Mouse (Mus musculus): ENCODE results near the gene Cldn14.

Gene Cldn14

GRCm38 (mm10) chr16:93913881-93914576 lies 94.6 kb downstream of the Cldn14 start:
- in situ Hi-C loops (cut with MseI, MboI), result no loop called here

- in situ Hi-C loops (cut with MseI, MboI), result no loop called here
Observed at GRCm38 (mm10) chr16:93912808-93913207, 95.8 kb downstream of the Cldn14 start.

GRCm38 (mm10) chr16:93912158-93912557 lies 96.5 kb downstream of the Cldn14 start:
- in situ Hi-C loops (cut with MseI, MboI), result no loop called here

GRCm38 (mm10) chr16:93910735-93911665 lies 97.6 kb downstream of the Cldn14 start:
- in situ Hi-C loops (cut with MseI, MboI), result no loop called here

- in situ Hi-C loops (cut with MseI, MboI), result no loop called here
Observed at GRCm38 (mm10) chr16:93909936-93910335, 98.7 kb downstream of the Cldn14 start.

- in situ Hi-C loops (cut with MseI, MboI), result no loop called here
Observed at GRCm38 (mm10) chr16:93908196-93908595, 100.4 kb downstream of the Cldn14 start.

GRCm38 (mm10) chr16:93907761-93908160 lies 100.9 kb downstream of the Cldn14 start:
- in situ Hi-C loops (cut with MseI, MboI), result no loop called here

- in situ Hi-C loops (cut with MseI, MboI), result no loop called here
Observed at GRCm38 (mm10) chr16:93906156-93907014, 102.3 kb downstream of the Cldn14 start.

- in situ Hi-C loops (cut with MseI, MboI), result no loop called here
Observed at GRCm38 (mm10) chr16:93903027-93903426, 105.6 kb downstream of the Cldn14 start.

- in situ Hi-C loops (cut with MseI, MboI), result no loop called here
Observed at GRCm38 (mm10) chr16:93893285-93893684, 115.4 kb downstream of the Cldn14 start.

GRCm38 (mm10) chr16:93890948-93891604 lies 117.6 kb downstream of the Cldn14 start:
- in situ Hi-C loops (cut with MseI, MboI), result no loop called here

- in situ Hi-C loops (cut with MseI, MboI), result no loop called here
Observed at GRCm38 (mm10) chr16:93888481-93888880, 120.2 kb downstream of the Cldn14 start.

- in situ Hi-C loops (cut with MseI, MboI), result no loop called here
Observed at GRCm38 (mm10) chr16:93884722-93885113, 123.9 kb downstream of the Cldn14 start.

GRCm38 (mm10) chr16:93884086-93884721 lies 124.4 kb downstream of the Cldn14 start:
- in situ Hi-C loops (cut with MseI, MboI), result no loop called here

- in situ Hi-C loops (cut with MseI, MboI), result no loop called here
Observed at GRCm38 (mm10) chr16:93883423-93884085, 125.1 kb downstream of the Cldn14 start, which contains the start of gene Chaf1b. Gene Chaf1b (plus strand): TSS chr16:93883901.

- in situ Hi-C loops (cut with MseI, MboI), result no loop called here
Observed at GRCm38 (mm10) chr16:93877612-93878380, 130.8 kb downstream of the Cldn14 start.

GRCm38 (mm10) chr16:93874841-93875240 lies 133.8 kb downstream of the Cldn14 start:
- in situ Hi-C loops (cut with MseI, MboI), result no loop called here
